Mouse (Mus musculus) stomach, postnatal 0 days (tissue): Measurements from ENCODE around the gene Arpp21.

Source experiments
- CTCF ChIP-seq: IDR thresholded peaks from 2 replicates; pipeline ENCODE4 v1.5.1; 2016; ENCODE audit warnings: antibody characterized with exemption, low read depth, mild to moderate bottlenecking, moderate library complexity
- EP300 ChIP-seq: optimal IDR thresholded peaks from 2 replicates; pipeline ENCODE3; 2016; ENCODE audit warnings: antibody characterized with exemption

DNA sequence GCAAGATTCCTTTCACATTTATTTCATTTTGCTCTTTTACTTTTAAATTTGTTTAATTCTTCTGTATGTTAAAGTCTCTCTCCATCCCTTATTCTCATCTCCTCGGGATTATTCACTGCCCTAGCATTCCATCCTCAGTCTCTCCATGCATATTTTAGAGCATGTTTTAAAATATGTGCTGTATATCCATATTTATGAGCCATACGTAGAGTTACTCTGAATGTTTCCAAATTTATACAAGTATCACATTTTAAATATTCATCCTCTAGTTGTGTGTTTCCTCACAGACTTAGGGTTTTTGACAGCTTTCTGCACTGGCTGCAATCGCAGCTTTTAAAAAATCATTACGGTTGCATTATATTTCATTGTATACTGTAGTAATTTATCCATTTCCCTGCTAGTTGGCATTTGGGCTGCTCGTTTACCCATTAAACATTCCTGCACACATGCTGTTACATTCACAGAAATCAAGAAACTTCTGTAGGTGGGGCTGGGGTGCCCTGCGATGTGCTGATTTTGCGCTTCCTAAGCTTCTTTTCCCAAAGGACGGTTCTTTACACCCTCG is 187.8 kb downstream of the Arpp21 start:
- no peak for TF ChIP-seq CTCF
- no peak for TF ChIP-seq EP300
